Mouse (Mus musculus) embryo, embryonic 10.5 days (tissue): ENCODE measurements around the gene Bub3.
A peak's percentile ranks its signal among the peaks of the same experiment; 100 is the strongest.

ENCODE experiments used
- DNase-seq: peaks from one replicate; pipeline ENCODE4 v3.0.0-alpha.2; 2015; ENCODE audit warnings: low spot score

Bub3 gene

GRCm38 (mm10) chr7:131559986-131560696 lies at the start of gene Bub3:
TSS of gene Bub3 (plus strand) at chr7:131560222.
- DNase-seq: peak; percentile 97

GRCm38 (mm10) chr7:131539979-131540378 lies 20.0 kb upstream of the Bub3 start:
- peak; percentile 92 for DNase-seq

DNA sequence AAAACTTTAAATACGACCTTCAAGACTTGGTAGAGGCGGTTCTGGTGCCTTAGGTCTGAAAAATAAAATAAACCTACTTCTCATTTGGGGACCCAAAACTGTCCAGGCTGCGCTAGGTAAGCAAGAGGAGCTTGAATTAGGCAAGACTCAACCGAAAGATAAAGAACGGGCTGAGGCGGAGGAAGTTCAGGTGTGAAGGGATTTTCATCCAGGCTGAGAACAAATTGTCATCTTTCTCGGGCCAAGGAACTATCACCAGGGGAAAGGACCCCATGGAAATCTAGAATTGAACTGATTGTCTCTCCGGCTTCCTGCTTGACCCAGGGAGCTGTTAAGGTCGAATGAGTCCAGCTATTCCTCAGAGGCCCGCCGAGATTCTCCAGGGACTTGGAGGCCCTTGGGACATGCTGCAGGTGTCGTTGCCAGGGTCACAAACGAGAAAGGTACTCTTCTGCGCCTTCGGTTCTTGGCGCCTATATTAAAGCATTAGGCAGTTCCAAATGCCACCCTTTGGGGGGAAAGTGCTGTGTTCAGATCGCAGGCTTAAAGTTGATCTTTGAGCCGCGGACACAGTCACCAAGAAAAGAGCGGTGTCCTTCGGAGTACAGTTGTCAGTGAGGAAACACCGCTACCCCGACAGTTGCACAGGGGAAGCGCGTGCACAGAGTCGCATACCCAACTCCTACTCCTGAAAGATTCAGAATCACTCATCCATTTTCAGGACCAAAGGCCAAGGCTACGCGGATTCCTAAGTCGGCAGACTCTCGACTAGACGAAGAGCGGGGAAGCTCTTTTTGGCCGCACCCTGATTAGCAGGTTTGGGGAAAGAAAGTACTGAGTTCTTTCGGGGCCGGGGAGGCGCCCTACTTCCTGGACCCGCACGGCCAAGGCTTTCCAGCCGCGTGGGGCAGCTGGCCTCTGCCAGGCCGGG lies 18.6 kb upstream of the Bub3 start:
- peak; percentile 61 for DNase-seq

DNA sequence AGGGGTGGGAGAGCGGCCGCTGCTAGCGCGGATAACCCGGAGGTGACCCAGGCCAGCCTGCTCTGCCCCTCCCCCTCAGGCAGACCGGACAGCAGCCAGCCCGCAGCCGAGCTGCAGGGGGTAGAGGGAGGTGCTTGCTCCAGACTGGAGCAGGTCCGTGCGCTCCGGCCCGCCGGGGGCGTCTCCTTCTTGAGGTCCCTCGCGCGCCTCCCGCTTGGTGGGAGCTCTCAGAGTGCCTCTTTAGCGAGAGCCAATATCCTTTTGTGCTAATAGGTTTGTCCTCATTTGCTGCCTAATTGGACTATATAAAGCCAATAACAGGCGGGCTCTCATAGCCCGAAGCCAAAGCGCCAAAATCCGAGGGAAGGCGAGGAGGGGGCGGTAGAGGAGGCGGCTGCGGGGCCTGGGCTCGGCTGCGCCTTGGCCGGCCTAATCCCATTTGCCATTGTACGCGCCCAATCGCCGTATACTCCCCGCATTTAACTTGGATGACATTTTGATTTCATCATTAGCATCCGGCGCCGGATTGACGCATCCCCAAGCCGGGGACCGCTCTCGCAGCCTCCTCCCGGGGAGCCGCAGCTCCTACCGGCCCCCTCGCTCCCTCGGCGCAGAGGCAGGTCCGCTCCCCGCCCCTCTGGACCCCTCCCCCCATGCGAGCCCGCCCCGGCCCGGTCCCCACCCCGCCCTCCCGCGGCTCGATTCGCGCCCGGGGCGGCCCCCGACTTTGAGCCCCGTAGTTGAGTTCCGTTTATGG lies 17.7 kb upstream of the Bub3 start, which contains the start of gene Hmx3:
Hmx3 (plus strand) TSS at position 753 of the 757 bp plus-strand sequence.
- DNase-seq: peak; percentile 75

GRCm38 (mm10) chr7:131542872-131543622 lies 17.0 kb upstream of the Bub3 start:
- peak; percentile 60 for DNase-seq

DNA sequence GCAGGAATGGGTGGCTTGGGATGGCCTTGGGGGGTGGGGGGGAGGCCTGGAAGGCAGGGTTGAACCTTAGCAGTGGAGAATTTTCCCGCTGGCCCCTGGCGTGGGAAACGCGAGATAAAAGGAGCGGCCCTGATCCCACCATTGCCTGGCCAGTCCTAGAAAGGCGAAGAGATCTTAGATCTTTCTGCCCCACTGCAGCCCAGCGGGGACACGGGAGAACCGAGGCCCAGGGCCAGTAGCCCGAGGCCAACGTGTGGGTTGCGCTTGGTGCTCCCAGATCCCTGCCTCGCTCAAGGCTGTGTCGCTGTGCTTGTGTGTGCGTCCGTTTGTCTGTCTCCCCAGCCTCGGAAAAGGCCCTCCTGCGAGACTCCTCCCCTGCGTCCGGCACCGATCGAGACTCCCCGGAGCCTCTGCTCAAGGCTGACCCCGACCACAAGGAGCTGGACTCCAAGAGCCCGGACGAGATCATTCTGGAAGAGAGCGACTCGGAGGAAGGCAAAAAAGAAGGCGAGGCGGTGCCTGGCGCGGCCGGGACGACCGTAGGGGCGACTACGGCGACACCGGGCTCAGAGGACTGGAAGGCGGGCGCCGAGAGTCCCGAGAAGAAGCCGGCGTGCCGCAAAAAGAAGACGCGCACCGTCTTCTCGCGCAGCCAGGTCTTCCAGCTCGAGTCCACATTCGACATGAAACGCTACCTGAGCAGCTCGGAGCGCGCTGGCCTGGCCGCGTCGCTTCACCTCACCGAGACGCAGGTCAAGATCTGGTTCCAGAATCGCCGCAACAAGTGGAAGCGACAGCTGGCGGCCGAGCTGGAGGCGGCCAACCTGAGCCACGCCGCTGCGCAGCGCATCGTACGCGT lies 16.2 kb upstream of the Bub3 start:
- peak; percentile 62 for DNase-seq

GRCm38 (mm10) chr7:131544871-131545270 lies 15.2 kb upstream of the Bub3 start:
- peak; percentile 9 for DNase-seq

DNA sequence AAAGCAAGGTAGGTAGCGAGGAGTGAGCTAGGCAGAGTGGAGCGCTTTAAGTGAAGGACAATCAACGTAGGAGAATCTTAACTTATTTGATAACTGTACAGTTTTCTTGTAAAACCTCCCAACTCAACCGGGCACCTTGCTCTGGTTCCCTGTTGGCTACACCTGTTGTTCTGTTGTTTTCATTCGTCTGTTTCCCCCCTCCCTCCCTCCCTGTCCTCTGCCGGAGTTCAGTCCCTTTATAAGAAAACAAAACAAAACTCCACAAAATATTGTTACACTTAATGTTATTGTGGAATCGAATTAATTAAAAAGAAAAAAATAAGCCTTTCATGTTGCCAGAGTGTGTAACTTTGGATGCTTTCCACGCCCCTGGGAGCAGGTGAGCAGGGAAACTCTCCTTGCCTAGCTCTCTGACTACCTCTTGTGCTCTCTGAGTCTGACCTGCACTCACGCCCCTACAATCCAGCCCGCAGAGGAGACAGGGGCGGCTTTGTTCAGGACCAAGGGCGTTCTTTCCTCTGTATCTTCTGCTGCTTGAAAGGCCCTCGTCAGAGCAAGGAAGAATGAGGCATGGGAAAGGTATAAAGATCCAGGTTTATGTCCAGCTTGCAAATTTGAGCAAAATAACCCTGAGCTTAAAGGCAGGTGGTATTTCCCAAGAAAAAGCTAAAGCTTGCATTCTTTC lies 14.2 kb upstream of the Bub3 start:
- DNase-seq: peak; percentile 50

GRCm38 (mm10) chr7:131546423-131546822 lies 13.6 kb upstream of the Bub3 start:
- peak; percentile 48 for DNase-seq

DNA sequence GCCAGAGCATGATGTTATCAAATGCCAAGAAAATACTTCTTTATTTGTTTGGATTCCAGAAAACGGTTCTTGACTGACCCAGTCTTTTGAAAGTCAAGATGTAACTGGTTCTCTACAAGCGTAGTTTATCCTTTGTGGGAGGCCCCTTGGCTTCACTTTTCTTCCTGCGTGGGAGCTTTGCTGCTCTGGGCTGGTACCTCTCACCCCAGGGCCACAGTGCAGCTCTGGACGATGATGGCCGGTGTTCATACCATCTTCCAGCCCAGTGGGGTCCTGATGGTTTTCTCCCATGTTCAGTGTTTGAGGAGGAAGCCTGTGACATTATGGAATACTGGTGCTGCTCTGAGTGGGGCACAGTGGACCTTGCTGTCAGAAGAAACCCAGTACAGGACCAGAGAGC lies 12.5 kb upstream of the Bub3 start:
- DNase-seq: peak; percentile 33

DNA sequence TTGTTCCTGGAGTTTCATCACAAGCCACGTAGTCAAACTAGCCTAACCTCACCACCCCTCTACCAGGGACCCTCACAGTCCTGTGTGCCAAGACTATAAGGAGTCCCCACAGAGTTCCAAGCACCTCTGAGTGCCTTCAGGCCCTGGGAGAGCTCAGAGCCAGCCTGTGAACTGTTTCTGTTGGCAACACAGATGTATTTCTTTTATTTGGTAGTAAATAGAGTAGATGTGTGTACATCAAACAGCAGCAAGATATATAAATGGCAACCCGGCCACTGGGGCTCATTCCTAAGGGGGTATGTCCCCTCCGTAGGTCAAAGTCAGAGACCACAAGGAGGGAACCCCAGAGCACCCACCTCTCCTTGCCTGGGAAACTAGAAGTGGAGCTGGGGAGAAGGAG lies 11.5 kb upstream of the Bub3 start, which contains the start of gene Hmx2:
Hmx2 (plus strand) TSS at position 301 of the 400 bp plus-strand sequence.
- no peak for DNase-seq

GRCm38 (mm10) chr7:131551471-131551870 lies 8.6 kb upstream of the Bub3 start:
- DNase-seq: no peak

- DNase-seq: peak; percentile 64
Observed at GRCm38 (mm10) chr7:131551931-131552741, 7.9 kb upstream of the Bub3 start.

GRCm38 (mm10) chr7:131552781-131553180 lies 7.2 kb upstream of the Bub3 start:
- DNase-seq: peak; percentile 62

- peak; percentile 70 for DNase-seq
Observed at GRCm38 (mm10) chr7:131553771-131554175, 6.2 kb upstream of the Bub3 start.

DNA sequence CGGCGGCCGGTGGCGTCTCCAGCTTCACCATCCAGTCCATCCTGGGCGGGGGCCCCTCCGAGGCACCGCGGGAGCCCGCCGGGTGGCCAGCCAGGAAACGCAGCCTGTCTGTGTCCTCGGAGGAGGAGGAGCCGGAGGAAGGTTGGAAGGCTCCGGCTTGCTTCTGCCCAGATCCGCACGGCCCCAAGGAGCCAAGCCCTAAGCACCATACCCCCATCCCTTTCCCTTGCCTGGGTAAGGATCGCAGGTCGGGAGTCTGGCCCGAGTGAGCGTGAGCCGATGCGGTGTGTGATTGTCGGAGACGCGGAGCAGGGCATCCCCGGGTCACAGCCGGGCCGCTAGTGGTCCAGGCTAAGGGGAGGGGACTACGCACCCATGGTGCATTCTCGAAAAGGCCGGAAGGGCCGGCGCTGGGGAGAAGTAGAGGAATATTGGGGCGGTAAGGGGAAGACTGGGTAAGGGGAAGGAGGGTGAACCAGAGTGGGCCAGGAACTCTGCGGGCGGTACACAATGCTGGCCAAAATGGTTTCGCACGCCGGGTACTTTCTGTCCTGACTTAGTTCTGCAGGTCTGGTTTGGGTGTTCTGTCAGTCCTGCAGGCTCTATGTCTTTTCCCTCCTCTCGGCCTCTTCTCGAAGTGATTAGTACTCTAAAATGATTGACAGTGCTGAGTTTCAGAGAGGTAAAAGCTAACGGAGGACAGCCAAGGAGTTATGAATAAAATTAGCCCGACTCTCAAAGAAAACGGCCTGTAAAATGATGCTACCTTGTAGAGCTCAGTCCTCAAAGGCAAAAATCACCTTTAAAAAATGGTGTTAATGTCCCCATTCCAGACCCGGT lies 5.5 kb upstream of the Bub3 start:
- DNase-seq: peak; percentile 55

DNA sequence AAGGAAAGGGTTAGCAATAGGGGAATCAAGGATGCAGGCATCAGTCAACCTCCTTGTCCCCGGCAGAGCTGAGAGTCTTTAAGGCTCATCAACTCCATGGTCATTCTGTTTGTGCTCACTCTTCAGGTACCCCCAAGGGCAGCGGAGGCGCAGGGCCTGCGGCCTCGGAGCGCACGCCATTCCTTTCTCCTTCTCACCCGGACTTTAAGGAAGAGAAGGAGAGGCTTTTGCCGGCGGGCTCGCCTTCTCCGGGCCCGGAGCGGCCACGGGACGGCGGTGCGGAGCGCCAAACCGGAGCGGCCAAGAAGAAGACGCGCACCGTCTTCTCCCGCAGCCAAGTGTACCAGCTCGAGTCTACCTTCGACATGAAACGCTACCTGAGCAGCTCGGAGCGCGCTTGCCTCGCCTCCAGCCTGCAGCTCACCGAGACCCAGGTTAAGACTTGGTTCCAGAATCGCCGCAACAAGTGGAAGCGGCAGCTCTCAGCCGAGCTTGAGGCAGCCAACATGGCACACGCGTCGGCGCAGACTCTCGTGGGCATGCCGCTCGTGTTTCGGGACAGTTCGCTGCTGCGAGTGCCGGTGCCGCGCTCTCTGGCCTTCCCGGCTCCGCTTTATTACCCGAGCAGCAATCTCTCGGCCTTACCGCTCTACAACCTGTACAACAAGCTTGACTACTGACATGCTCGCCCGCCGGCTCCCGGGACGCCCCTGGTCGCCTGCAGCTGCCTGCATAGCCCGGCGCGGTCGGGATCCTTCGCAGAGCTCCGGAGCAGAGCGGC lies 4.5 kb upstream of the Bub3 start:
- DNase-seq: peak; percentile 66
